Mouse (Mus musculus) MEL (cell line): Measurements from ENCODE around the gene Htr2b. TPM values are rescaled to one million over a fixed set of nuclear protein-coding genes. Genes with fewer than 3 reads are reported as not detected.

ENCODE experiments used
- DNase-seq: peaks from one replicate; pipeline ENCODE4 v3.0.0; 2011; ENCODE audit warnings: low read depth, low spot score
- H3K27ac ChIP-seq: 2 replicates; pipeline ENCODE4 v1.5.1; 2012; ENCODE audit warnings: low read depth, mild to moderate bottlenecking, control low read depth, low read length, moderate library complexity; ENCODE audit not compliant: control insufficient read depth
- H3K27me3 ChIP-seq, 2 experiments: fragments of 150-350 bp in 1 of 2; sonication (generic) in 1 of 2; 2 replicates each; pipeline ENCODE4 v1.6.1; 2012; ENCODE audit warnings: low read length in 2 of 2, mild to moderate bottlenecking in 2 of 2, improper control_type of control experiment in 1 of 2, moderate library complexity in 1 of 2; ENCODE audit not compliant: insufficient read depth in 2 of 2, control insufficient read depth in 1 of 2
- H3K36me3 ChIP-seq, 2 experiments: 2 replicates each; pipeline ENCODE4 v1.6.1; 2012 to 2014; ENCODE audit warnings: low read length in 2 of 2, improper control_type of control experiment in 1 of 2, inconsistent platforms in 1 of 2, mild to moderate bottlenecking in 1 of 2; ENCODE audit not compliant: insufficient read depth in 2 of 2, control insufficient read depth in 1 of 2
- H3K4me1 ChIP-seq, 2 experiments: fragments of 150-350 bp in 1 of 2; sonication (generic) in 1 of 2; 2 replicates each; pipeline ENCODE4 v1.6.1; 2012; ENCODE audit warnings: low read length in 2 of 2, improper control_type of control experiment in 1 of 2, mild to moderate bottlenecking in 1 of 2; ENCODE audit not compliant: insufficient read depth in 2 of 2, control insufficient read depth in 1 of 2
- H3K4me3 ChIP-seq, 2 experiments: fragments of 150-350 bp in 1 of 2; sonication (generic) in 1 of 2; 2 replicates each; pipeline ENCODE4 v1.5.1; 2012; ENCODE audit warnings: low read depth in 2 of 2, low read length in 2 of 2, mild to moderate bottlenecking in 2 of 2, moderate library complexity in 2 of 2, control low read depth in 1 of 2, improper control_type of control experiment in 1 of 2; ENCODE audit not compliant: control insufficient read depth in 1 of 2, insufficient read depth in 1 of 2
- H3K79me2 ChIP-seq: 2 replicates; pipeline ENCODE4 v1.6.1; 2012; ENCODE audit warnings: mild to moderate bottlenecking, low read length, moderate library complexity; ENCODE audit not compliant: control insufficient read depth, poor library complexity, insufficient read depth
- H3K9ac ChIP-seq: 2 replicates; pipeline ENCODE4 v1.6.1; 2012; ENCODE audit warnings: low read depth, mild to moderate bottlenecking, control low read depth, low read length, moderate library complexity; ENCODE audit not compliant: control insufficient read depth, poor library complexity, severe bottlenecking
- H3K9me3 ChIP-seq: fragments of 150-350 bp; sonication (generic); replicated peaks from 2 replicates; pipeline ENCODE4 v1.6.1; 2012; ENCODE audit warnings: mild to moderate bottlenecking, low read length, improper control_type of control experiment, moderate library complexity; ENCODE audit not compliant: insufficient read depth
- BHLHE40 ChIP-seq: IDR thresholded peaks from 2 replicates; pipeline ENCODE4 v1.6.1; 2012; ENCODE audit warnings: low read depth, mild to moderate bottlenecking, inconsistent platforms, low read length, improper control_type of control experiment, borderline replicate concordance
- CHD2 ChIP-seq: IDR thresholded peaks from 2 replicates; pipeline ENCODE4 v1.6.1; 2011; ENCODE audit warnings: low read length, improper control_type of control experiment
- CTCF ChIP-seq, 3 experiments: IDR thresholded peaks in 2 of 3; conservative IDR thresholded peaks in 1 of 3; 2 replicates each; pipeline ENCODE4 v1.5.1; 2011 to 2012; ENCODE audit warnings: low read length in 3 of 3, low read depth in 2 of 3, mild to moderate bottlenecking in 2 of 3, improper control_type of control experiment in 1 of 3, inconsistent platforms in 1 of 3, mixed read lengths in 1 of 3, moderate library complexity in 1 of 3; ENCODE audit not compliant: control insufficient read depth in 1 of 3, insufficient read depth in 1 of 3, poor library complexity in 1 of 3, severe bottlenecking in 1 of 3
- ELF1 ChIP-seq: IDR thresholded peaks from 2 replicates; pipeline ENCODE4 v1.6.1; 2014; ENCODE audit warnings: low read depth, mild to moderate bottlenecking, inconsistent platforms, low read length, improper control_type of control experiment, moderate library complexity
- EP300 ChIP-seq, 2 experiments: IDR thresholded peaks; 2 replicates each; pipeline ENCODE4 v1.6.1; 2011; ENCODE audit warnings: improper control_type of control experiment in 2 of 2, low read length in 2 of 2, low read depth in 1 of 2, mild to moderate bottlenecking in 1 of 2
- ETS1 ChIP-seq: IDR thresholded peaks from 2 replicates; pipeline ENCODE4 v1.6.1; 2012; ENCODE audit warnings: low read depth, mild to moderate bottlenecking, inconsistent platforms, low read length, improper control_type of control experiment, moderate library complexity
- GABPA ChIP-seq: IDR thresholded peaks from 2 replicates; pipeline ENCODE4 v1.6.1; 2012; ENCODE audit warnings: low read depth, mild to moderate bottlenecking, inconsistent platforms, low read length, improper control_type of control experiment, moderate library complexity
- HCFC1 ChIP-seq: IDR thresholded peaks from 2 replicates; pipeline ENCODE4 v1.6.1; 2012; ENCODE audit warnings: low read depth, mild to moderate bottlenecking, inconsistent platforms, low read length, improper control_type of control experiment, moderate library complexity
- JUND ChIP-seq: IDR thresholded peaks from 2 replicates; pipeline ENCODE4 v1.6.1; 2011; ENCODE audit warnings: low read depth, mild to moderate bottlenecking, improper control_type of control experiment, low read length
- MAFK ChIP-seq: IDR thresholded peaks from 2 replicates; pipeline ENCODE4 v1.6.1; 2011; ENCODE audit warnings: low read depth, mild to moderate bottlenecking, low read length, improper control_type of control experiment, borderline replicate concordance
- MAX ChIP-seq: IDR thresholded peaks from 2 replicates; pipeline ENCODE4 v1.6.1; 2011; ENCODE audit warnings: low read length, improper control_type of control experiment
- MAZ ChIP-seq: IDR thresholded peaks from 2 replicates; pipeline ENCODE4 v1.6.1; 2012; ENCODE audit warnings: low read depth, mild to moderate bottlenecking, inconsistent platforms, low read length, improper control_type of control experiment
- MEF2A ChIP-seq: IDR thresholded peaks from 2 replicates; pipeline ENCODE4 v1.6.1; 2014; ENCODE audit warnings: low read depth, mild to moderate bottlenecking, inconsistent platforms, low read length, improper control_type of control experiment; ENCODE audit not compliant: poor library complexity, insufficient replicate concordance, severe bottlenecking; ENCODE audit errors: extremely low read depth
- MYB ChIP-seq: IDR thresholded peaks from 2 replicates; pipeline ENCODE4 v1.6.1; 2011; ENCODE audit warnings: mild to moderate bottlenecking, low read depth, low read length, improper control_type of control experiment
- MYC ChIP-seq: IDR thresholded peaks from 2 replicates; pipeline ENCODE4 v1.6.1; 2011; ENCODE audit warnings: low read depth, mild to moderate bottlenecking, low read length, improper control_type of control experiment, moderate library complexity
- NELFE ChIP-seq: IDR thresholded peaks from 2 replicates; pipeline ENCODE4 v1.6.1; 2011; ENCODE audit warnings: low read depth, low read length, improper control_type of control experiment
- NRF1 ChIP-seq: IDR thresholded peaks from 2 replicates; pipeline ENCODE4 v1.6.1; 2014; ENCODE audit warnings: low read depth, mild to moderate bottlenecking, inconsistent platforms, low read length, improper control_type of control experiment, moderate library complexity; ENCODE audit not compliant: poor library complexity, insufficient read depth, severe bottlenecking
- POLR2A ChIP-seq, 2 experiments: IDR thresholded peaks; 2 replicates each; pipeline ENCODE4 v1.6.1; 2011 to 2012; ENCODE audit warnings: low read length in 2 of 2, mild to moderate bottlenecking in 2 of 2, control low read depth in 1 of 2, improper control_type of control experiment in 1 of 2, low read depth in 1 of 2, moderate library complexity in 1 of 2; ENCODE audit not compliant: control insufficient read depth in 1 of 2, insufficient read depth in 1 of 2, poor library complexity in 1 of 2
- POLR2AphosphoS5 ChIP-seq: IDR thresholded peaks from 2 replicates; pipeline ENCODE4 v1.6.1; 2012; ENCODE audit warnings: low read depth, borderline replicate concordance, mild to moderate bottlenecking, inconsistent platforms, low read length, moderate library complexity, mixed read lengths
- RAD21 ChIP-seq: IDR thresholded peaks from 2 replicates; pipeline ENCODE4 v1.6.1; 2011; ENCODE audit warnings: mild to moderate bottlenecking, low read depth, low read length, improper control_type of control experiment
- RCOR1 ChIP-seq: IDR thresholded peaks from 2 replicates; pipeline ENCODE4 v1.6.1; 2012; ENCODE audit warnings: low read depth, mild to moderate bottlenecking, inconsistent platforms, low read length, improper control_type of control experiment
- SMC3 ChIP-seq: IDR thresholded peaks from 2 replicates; pipeline ENCODE4 v1.6.1; 2011; ENCODE audit warnings: low read depth, low read length, improper control_type of control experiment
- TAL1 ChIP-seq: IDR thresholded peaks from 2 replicates; pipeline ENCODE4 v1.6.1; 2012; ENCODE audit warnings: mild to moderate bottlenecking, inconsistent platforms, low read length, moderate library complexity, mixed read lengths
- TCF12 ChIP-seq: IDR thresholded peaks from 2 replicates; pipeline ENCODE4 v1.6.1; 2014; ENCODE audit warnings: low read depth, mild to moderate bottlenecking, inconsistent platforms, low read length, improper control_type of control experiment, moderate library complexity
- USF1 ChIP-seq: IDR thresholded peaks from 2 replicates; pipeline ENCODE4 v1.6.1; 2014; ENCODE audit warnings: low read depth, mild to moderate bottlenecking, inconsistent platforms, low read length, improper control_type of control experiment, moderate library complexity
- USF2 ChIP-seq, 2 experiments: IDR thresholded peaks; 2 replicates each; pipeline ENCODE4 v1.6.1; 2011 to 2012; ENCODE audit warnings: improper control_type of control experiment in 2 of 2, low read length in 2 of 2, borderline replicate concordance in 1 of 2, inconsistent platforms in 1 of 2, low read depth in 1 of 2, mild to moderate bottlenecking in 1 of 2; ENCODE audit not compliant: insufficient read depth in 1 of 2
- ZMIZ1 ChIP-seq: IDR thresholded peaks from 2 replicates; pipeline ENCODE4 v1.6.1; 2012; ENCODE audit warnings: low read depth, mild to moderate bottlenecking, inconsistent platforms, low read length, improper control_type of control experiment, moderate library complexity
- polyA plus RNA-seq, 2 experiments: library from polyadenylated mRNA; stranded (reverse) in 1 of 2; unstranded in 1 of 2; fragments of >175 nt in 1 of 2; fragments of >200 nt in 1 of 2; gene quantifications; 2 replicates each; pipeline versions ENCODE4 v1.2.1 to v1.2.4; 2012; ENCODE audit warnings: low replicate concordance in 2 of 2, low read depth in 1 of 2; ENCODE audit not compliant: insufficient read length in 2 of 2, insufficient read depth in 1 of 2, missing spikeins in 1 of 2
- total RNA-seq: library from RNA; depleted of rRNA; stranded (reverse); fragments of 300-350 nt; gene quantifications from 2 replicates; pipeline ENCODE4 v1.2.3, GENCODE M21; 2012

The Htr2b gene
- total and polyA plus RNA-seq, 3 experiments, result 0.15 to 0.22 TPM; not detected in 1

GRCm38 (mm10) chr1:86062523-86062922, 49.2 kb downstream of the Htr2b start:
- Histone ChIP-seq H3K4me1 (peaks cover 2 to 23% of the 10 kb centered on the region in 2 experiments; a peak in 3 of 4 replicates), H3K27me3 (no peaks in the 10 kb centered on the region), H3K27ac (no peak overlapping the region), H3K9ac (peak overlapping the region; percentile 52; the same call in 1 of the 2 replicates), H3K4me3 (no peak overlapping the region; a peak in 1 of 4 replicates), H3K9me3 (no peaks in the 10 kb centered on the region), H3K36me3 (peaks cover 0 to 21% of the 10 kb centered on the region in 2 experiments; a peak in 2 of 4 replicates), H3K79me2 (peaks cover 27% of the 10 kb centered on the region)
- DNase-seq, result peak; percentile 60
- TF ChIP-seq USF2 (IDR thresholded peaks at IDR 0.05; ENCODE audit: borderline replicate concordance in 1 of 2, insufficient read depth in 1 of 2, low read depth in 1 of 2, low read length in 2 of 2) (no peak), BHLHE40 (no peak), TAL1 (no peak), POLR2AphosphoS5 (no peak), ZMIZ1 (no peak), USF1 (no peak), ETS1 (no peak), TCF12 (no peak), NELFE (no peak), SMC3 (peak; percentile 37; the same call in 1 of the 2 replicates), MAZ (no peak), MEF2A (no peak), ELF1 (no peak), CHD2 (no peak), GABPA (no peak), MAFK (no peak), JUND (no peak), RAD21 (peak; percentile 29; the same call in 1 of the 2 replicates), MYB (no peak), HCFC1 (no peak), CTCF (IDR thresholded peaks at IDR 0.05 in 2 of 3, conservative IDR thresholded peaks at IDR 0.05 in 1 of 3; ENCODE audit: control insufficient read depth in 1 of 3, insufficient read depth in 1 of 3, low read depth in 2 of 3, low read length in 3 of 3, poor library complexity in 1 of 3, severe bottlenecking in 1 of 3) (peak; percentile 17 to 59 (median 30); a peak in 4 of 6 replicates), EP300 (IDR thresholded peaks at IDR 0.05; ENCODE audit: low read depth in 1 of 2, low read length in 2 of 2) (no peak), NRF1 (no peak), RCOR1 (no peak), MAX (peak; percentile 32; the same call in 1 of the 2 replicates), POLR2A (IDR thresholded peaks at IDR 0.05; ENCODE audit: control insufficient read depth in 1 of 2, insufficient read depth in 1 of 2, low read depth in 1 of 2, low read length in 2 of 2, poor library complexity in 1 of 2) (no peak), MYC (peak; percentile 83; the same call in 1 of the 2 replicates)
